Mouse (Mus musculus) spleen, postnatal 10 days (tissue): Measurements from ENCODE around the gene C1qtnf1.

Source experiments
- DNase-seq, 2 experiments: peaks; one replicate each; pipeline ENCODE4 v3.0.0; 2021 to 2022; ENCODE audit warnings: low spot score in 2 of 2

Gene C1qtnf1

DNA sequence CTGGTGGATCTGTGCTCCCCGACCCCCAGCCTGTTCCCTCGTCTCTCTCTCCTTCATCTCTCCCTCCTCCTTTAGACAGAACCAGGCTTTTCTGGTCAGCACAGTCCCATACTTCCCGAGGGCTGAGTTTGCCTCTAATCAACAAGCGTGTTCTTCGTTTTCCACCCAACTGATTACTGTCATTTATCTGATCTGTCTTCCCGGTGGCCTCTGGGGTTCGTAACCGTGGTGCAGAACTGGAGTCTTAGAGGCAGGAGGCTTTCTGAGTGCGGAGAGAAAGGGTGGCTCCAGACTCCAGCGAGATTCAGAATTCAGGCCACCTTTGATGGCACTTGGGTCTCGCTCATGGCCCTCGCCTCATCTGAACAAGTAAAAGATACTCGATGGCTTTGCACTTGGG lies 6.1 kb downstream of the C1qtnf1 start:
- DNase-seq: no peak

DNA sequence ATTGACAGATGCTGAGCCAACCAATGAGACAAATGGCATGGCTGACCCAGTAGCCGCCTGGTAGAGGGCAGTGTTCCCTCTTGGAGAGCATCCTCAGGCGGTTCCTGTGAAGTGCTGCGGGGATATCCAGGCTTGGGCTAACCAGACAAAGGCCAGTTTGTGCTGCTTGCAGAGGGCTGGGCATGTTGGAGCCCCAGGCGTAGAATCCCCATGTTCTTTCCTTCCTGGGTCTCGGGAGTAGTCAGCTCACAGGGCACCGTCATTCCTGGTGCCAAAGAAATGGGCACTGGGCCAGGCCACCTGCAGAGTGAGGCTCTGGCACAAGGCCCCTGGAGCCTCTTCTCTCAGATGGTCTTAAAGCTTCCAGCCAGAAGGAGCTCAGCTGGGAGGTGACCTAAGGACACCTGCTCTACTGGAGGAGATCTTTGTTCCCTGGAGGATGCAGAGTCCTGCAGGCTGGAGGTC lies 8.5 kb downstream of the C1qtnf1 start:
- DNase-seq: no peak

DNA sequence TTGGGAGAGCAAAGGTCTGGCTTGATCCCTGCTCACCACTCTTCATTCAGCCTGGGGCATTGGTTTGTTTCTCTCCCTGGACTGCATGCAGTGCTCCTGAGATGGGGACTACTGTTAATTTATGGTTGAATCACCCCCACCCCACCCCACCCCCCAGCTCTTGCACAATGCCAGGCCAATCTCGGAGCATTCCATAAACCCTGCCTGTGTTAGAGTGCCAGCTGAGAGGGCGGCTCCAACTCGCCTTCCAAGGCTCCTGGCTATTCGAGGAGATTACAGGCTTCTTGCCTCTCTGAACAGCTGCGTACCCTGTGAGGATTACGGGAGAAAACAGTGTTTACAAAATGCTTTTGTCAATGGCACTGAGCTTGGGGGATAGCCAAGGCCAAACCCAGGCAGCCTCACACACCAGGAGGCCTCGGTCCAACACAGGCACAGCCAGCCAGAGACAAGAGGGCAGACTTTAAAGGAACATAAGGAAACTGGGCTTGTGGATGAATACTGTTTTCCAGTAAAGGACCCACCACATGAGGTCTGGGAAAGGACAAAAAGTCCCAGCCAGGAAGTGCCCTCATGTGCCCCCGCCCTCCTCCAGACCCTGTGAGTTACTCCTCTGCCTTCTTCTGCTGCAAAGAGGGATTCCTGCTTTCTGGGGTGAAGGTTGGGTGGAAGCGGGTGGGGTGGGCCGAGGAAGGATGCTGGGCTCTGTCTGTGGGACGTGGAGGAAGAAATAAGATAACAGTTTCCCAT lies 10.8 kb downstream of the C1qtnf1 start:
- no peak for DNase-seq

DNA sequence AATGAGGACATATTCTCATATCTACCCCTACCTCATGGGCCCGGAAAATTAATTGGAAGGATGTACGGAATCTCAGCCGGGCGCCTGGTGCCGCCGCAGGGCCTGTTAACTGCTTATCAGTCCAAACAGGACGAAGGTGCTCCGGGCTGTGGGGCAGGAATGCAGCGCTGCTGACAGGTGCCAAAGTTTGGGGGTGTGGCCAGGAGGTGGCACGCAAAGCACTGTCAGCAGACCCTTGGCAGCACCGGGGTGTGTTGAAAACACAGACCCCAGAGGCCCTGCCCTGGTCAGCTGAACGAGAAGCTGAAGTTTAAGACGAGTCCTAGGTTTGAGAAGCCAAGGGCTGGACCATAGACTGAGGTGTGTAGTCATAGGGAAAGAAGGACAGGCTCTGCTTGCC lies 14.7 kb downstream of the C1qtnf1 start:
- DNase-seq: no peak

DNA sequence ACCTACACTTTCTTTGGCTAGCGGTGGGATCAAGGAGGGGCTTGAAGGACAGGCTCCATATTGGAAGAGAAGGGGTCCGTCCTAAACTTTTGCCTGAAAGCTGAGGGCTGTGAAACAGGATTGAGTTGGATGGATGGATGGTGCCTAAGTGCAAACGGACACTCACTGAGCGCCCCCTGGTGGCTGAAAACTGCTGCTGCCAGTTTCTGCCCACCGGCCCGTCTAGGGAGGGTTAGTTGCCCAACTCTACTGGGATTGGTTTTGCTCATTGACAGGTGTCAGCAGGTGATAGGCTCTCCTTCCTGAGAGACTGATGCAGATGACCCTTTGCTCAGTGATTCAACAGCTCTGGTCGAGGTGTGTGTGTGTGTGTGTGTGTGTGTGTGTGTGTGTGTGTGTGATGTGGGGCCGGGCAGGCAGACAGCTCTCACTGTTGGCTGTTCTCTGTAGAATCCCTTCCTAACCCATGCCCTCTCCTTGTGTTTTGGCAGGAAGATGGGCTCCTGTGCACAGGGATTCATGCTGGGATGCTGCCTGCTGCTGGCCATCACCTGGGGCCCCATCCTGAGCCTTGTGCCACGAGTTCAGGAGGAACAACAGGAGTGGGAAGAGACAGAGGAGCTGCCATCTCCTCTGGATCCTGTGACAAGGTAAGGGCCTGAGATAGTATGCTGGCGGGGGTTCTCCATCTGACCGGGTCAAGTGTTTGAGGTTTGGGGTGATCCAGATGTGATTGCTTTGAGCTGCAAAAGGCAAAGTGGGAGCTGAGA lies 15.4 kb downstream of the C1qtnf1 start:
- peak; percentile 56 to 81 for DNase-seq

DNA sequence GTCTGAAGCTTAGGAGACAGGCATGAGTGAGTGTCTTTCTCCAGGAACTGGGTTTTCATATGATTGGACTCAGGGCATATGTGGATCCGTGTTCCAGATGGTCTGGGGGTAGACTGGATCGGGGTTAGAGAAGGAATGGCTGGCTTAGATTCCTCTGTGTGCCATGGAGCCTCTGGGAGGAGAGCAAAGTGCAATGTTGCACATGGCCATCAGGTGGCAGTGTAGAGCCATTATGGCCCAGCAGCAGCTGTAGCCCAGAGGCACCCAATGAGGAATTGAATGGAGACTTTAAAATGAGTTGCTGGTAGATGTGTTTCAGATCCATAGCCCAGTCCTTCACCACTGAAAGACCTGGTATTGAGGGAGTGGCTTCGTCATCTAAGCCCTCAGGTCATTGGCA lies 17.8 kb downstream of the C1qtnf1 start:
- peak; percentile 47 to 70 for DNase-seq

DNA sequence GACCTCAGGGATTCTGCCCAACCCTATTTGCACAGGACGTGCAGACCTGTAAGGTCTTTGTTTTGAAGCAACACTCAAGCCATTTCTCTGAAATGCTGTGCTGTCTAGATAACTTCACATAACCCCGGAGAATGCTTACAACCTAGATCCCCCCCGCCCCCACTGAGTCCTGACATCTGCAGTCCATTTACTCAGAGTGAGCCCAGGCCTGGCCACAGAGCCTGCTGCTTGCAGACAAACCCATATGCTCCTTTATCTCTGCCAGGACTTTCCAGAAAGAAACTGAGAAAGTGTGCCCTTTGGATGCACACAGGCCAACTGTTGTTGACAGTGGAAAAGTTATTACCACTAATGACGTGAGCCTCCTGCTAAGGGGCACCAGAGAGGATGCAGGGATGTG lies 19.3 kb downstream of the C1qtnf1 start:
- DNase-seq: no peak

DNA sequence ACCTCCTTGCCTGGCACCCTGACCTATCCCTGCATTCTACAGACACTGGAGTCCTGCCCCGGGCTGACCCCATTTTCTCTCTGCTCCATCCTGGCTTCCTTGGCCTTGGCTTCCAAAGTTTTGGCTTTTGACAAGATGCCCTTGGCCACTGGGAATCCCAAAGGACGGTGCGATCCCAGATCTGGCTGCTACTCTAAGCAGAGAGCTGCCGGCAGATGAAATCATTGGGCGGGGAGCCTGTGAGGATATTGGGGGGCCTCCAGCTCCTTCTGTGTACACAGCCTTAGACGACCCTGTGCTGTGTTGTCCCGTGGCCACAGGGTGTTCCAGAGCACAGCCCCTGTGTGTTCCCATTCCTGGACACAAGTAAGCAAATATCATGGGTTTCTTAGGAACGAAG lies 20.4 kb downstream of the C1qtnf1 start:
- no peak for DNase-seq

DNA sequence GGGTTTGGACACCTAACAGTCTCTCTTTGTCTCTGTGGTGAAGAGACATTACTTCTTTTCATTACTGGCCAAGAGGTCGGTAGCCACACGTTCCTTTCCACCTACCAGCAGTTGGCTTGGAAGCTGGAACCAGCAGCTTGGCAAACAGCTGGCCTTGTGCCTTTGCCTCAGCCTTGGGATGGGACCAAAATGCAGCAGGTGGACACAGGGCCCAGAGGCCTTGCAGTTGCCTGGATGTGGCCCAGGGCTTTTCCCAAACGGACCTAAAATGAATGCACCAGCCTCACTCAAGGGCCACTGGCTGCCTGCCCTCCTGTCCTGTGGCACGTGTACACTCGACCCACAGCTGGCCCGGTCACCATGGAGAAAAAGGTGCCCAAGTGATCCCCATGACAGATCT lies 23.2 kb downstream of the C1qtnf1 start:
- no peak for DNase-seq

DNA sequence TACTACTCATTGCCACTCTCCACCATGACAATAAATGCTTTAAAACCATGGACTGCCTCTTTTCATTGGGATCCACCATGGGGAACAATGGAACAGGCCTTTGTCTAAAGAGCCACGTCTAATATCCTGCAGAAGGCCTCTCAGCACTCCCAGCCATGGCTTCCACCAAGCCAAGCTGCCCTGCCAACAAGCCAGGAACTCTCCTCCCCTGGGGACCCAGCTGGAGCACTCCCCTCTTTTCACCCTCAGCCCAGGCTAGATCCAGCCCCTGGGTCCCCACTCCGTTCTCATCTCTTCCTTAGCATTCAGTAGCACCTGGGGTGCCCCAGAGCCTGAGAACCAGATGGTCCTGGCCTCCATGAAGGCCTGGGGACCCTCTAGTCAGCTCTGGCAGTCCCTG lies 25.0 kb downstream of the C1qtnf1 start:
- no peak for DNase-seq

DNA sequence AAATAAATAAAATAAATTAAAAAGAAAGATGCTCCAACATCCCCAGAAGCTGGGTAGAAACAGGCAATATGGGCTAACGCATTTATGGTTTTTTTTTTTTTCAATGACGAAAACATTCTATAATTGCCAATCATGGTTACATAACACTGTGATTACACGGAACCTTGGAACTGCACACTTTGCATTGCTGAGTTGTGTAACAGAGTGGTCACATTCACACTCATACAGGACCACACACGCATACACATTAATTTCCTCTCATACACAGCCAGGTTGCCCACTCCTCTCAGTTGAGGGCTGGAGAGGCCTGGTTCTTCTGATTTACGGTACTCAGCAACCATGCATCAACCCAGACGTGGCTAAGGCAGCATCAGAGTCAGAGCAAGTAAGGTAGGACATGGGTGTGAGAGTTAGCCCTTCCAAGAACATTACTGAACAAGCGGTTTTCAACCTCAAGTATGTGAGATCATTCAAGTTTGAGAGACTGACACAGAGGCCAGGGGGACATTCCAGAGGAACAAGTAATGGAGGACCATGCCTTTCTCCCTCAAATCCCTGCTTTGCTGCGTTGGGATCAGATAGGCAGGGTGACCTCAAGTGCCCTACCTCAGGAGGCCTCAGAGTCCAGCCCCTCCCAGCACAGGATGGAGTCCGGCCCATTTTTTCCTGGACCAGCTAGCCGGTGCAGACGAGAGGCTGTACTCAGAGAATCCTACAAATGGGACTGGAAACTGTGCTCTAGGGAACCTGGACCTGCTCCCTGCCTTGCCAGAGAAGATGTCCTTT lies 26.1 kb downstream of the C1qtnf1 start:
- DNase-seq: no peak

DNA sequence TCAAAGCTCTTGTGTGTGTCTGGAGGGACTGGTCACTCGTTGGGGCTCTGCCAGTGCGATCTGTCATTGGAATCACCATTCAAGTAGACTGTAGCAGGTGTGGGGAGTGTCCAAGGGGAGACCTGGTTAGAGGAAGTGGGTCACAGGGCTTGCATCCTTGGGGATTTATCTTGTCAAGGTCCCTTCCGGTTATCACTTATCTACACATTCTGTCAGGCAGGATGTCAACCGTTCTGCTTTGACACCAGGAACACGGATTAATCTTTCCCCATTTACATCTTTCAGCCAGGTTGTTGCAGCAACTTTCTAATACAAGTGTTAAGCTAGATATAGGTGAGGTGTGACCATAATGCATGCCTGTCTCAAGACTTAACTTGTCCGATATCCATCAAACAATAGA lies 27.8 kb downstream of the C1qtnf1 start:
- no peak for DNase-seq

DNA sequence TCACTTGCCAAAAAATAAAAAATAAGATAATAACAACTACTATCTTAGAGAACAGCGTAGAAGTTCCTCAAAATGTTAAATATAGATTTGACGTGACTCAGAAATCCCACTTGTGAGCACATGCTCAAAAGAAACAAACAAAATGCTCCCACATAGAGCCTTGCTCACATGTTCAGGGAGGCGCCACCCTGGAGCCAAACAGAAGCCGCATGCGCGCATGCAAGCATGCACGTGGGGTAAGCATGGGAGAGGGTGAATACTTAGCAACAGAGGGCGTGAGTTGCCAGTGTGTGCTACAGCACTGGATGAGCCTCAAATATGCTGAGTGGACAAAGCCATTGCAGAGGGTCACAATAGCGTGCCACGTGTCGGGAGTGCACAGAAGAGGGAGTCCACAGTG lies 28.9 kb downstream of the C1qtnf1 start:
- no peak for DNase-seq

DNA sequence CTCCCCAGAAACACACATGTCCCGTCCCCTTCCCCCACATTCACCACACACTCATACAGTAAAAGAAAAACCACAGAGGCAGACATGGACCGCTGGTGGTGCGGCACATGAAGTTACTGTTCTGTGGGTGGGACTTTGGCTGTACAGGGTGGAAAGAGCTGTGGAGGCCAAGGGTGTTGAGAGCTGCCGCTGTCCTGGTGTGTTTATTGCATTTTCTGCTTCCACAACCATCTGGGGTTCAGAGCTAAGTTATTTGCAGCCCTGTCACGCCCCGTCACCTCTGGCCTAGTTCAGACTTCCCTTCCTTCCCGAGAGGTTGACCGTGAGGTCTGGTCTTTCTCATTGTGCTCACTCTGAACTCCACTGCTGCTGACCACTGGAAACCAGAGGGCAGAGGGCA lies 31.0 kb downstream of the C1qtnf1 start:
- DNase-seq: peak in 1 of 2 experiments; percentile 41

DNA sequence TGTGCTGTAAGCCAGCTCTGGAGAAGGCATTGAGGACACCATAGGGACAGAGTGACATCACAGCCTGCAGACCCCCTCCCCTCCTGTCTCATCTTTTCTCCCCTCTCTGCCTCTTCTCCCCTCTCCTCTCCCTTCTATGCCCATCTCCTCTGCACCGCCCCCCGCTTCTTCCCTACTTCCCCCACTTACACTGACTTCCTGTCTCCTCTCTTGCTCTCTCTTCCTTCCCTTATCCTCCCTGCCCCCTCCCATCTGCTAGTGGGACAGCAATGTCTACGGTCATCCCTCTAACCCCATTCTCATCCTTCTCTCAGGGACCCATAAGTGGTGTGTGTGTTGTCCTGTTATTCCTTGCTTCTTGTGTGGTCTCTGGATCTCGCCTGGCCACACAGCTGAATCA lies 31.5 kb downstream of the C1qtnf1 start:
- no peak for DNase-seq

DNA sequence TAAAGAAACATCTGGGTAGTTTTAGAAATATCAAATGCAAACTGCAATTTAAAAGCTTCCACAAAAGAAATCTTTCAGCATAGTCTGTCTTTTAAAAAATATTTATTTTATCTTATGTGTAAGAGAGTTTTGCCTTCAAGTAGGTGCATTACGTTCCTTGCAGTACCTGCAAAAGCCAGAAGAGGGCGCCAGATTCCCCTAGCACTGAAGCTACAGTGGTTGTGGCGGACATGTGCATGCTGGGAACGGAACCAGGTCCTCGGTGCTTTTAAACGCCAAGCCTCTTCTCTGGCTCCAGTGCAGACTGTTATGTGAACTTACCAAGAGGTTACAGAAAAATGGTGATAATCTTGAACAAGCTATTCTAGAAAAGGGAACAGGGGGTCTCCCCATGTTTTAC lies 32.3 kb downstream of the C1qtnf1 start:
- DNase-seq: peak in 1 of 2 experiments; percentile 65

DNA sequence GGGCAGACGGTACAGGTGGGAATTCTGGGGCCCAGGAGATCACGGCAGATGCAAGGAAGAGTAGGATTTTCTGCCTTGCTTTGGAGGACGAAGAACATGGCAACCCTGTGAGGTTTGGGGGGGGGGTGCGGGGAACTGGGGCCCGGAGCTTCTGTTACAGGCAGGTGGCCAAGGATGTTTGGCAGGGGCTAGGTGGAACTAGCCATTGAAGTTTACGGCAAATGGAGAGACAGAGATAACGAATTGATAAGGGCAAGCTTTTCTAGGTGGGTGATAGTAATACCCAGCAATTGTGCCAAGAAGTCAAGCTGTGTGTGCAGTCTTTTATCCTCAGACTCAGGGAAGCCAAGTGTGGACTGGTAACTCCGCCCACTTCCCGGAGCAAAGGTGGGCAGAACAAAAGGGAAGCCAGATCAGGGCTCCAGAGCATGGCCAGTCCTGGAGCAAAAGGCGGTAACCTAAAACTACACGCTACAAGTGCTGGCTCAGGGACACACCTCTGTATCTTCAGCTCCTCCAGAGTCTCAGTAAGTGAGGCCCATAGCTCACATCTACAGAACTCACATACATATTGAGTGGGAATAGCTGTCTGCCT lies 39.5 kb downstream of the C1qtnf1 start:
- DNase-seq: no peak

DNA sequence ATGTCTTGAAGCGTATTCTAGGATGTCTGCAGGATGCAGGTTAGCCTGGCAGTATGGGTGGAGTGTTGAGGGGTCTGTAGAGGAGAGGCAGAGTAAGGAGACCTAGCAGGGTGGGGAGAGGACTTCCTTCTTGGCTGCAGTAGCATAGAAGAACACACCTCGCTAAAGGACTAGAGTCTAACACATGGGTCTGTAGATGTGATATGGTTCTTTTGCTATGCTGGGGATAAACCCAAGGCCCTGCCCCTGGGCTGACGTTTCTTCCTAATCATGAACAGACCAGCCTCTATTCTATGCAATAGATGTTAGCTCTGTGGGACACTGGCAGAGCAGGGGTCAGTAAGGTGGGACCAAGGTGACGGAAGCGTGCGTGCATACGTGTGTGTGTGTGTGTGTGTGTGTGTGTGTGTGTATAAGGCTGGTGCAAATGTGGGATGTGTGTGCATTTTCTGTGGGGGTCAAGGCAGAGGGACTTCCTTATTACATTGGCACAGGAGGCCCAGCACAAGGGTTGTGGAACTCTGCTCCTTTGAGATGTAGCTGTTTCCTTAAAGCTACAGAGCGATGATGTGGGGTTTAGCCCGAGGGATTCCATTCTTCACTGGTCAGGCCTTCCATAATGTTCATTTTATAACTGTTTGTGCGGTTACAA lies 41.6 kb downstream of the C1qtnf1 start:
- no peak for DNase-seq

DNA sequence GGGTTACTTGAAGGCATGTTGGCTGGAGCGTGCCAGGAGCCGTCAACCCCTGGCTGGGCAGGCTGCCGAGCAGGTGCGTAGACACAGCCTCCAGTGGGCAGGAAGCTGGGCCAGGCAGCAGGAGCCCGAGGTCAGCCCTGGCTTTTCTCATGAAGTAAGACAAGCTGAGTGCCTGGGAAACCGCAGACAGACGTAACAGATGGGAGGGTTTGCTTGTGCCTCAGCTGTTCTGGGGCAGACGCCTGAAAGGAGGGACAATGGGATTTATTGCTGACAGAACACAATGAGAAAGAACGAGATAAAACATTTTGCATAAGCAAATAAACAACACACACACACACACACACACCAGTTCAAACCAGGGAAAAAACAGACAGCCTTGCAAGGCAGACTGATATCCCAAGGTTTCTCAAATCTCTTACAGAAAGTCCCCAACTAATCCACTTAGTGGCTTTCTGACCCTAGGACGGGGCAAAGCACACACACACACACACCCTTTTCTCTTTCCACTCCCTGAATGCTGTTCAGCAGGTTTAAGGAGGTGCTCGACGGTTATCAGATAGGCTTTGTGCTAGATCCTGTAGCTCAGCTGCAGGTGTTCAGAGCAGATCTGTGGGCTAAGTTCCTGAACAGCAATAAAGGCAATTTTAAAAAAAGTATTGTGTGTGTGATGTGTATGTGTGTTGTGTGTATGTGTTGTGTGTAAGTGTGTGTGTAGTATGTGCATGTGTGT lies 42.4 kb downstream of the C1qtnf1 start:
- no peak for DNase-seq

DNA sequence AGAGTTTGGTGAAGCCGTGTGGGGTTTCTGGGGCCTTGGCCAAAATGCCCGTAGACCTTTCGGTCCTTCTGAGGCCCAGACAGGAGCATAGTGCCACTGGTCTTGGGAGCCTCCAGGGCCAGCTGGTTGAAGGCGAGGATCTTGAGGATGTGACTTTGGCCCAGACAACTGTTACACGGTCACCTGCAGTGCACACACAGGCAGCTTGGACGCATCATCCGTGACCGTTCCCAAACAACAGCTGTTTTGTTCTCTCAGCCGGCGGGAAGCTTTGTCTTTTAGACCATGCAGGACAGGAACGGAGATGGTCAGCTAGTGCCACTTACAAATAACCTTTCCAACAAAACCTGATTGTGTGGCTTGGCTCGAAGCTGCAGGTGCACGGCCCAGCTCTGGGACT lies 43.7 kb downstream of the C1qtnf1 start:
- DNase-seq: no peak

DNA sequence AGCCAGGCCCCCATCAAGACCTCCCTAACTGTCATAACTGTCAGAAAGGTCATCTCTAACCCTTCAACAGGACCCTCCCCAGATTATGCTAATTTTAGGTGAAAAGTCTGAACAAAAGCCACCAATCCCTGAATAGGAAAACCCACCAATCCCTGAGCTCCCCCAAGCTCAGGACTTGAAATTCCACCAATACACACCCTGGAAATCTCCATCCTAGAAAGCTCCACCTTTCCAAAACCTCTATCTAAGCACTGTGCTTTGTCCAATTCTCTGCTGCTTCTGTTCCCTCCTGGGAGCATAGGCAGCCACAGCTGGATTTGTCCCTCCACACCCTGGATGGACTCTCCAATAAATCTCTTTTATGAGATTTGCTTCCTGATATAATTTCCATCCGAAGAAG lies 45.2 kb downstream of the C1qtnf1 start:
- no peak for DNase-seq
